Mouse (Mus musculus) urinary bladder, adult 18-20 months (tissue): ENCODE data around the gene Vmn2r8.
"Not testable (repeated sequence)": the region's sequence is repeated elsewhere in the genome, so short reads cannot be mapped to it uniquely, and the experiment has no call there.

Experiments
- DNase-seq, 2 experiments: peaks; one replicate each; pipeline ENCODE4 v3.0.0; 2022; ENCODE audit warnings: low spot score in 2 of 2, mixed read lengths in 2 of 2

The Vmn2r8 gene

GRCm38 (mm10) chr5:108808750-108809149 is at the start of gene Vmn2r8:
Gene Vmn2r8 (minus strand): TSS chr5:108808850.
- not testable (repeated sequence) for DNase-seq

- not testable (repeated sequence) for DNase-seq
Measured at GRCm38 (mm10) chr5:108852501-108852900, 43.9 kb upstream of the Vmn2r8 start, which contains the start of gene Vmn2r9. Gene Vmn2r9 (minus strand): TSS chr5:108852601.

- DNase-seq: no peak
Measured at GRCm38 (mm10) chr5:108849466-108849865, 40.8 kb upstream of the Vmn2r8 start.

GRCm38 (mm10) chr5:108836156-108836555 is 27.5 kb upstream of the Vmn2r8 start:
- peak in 1 of 2 experiments; percentile 4 for DNase-seq

- no peak for DNase-seq
Measured at GRCm38 (mm10) chr5:108823276-108823675, 14.6 kb upstream of the Vmn2r8 start.

GRCm38 (mm10) chr5:108803646-108804045 is 5.0 kb downstream of the Vmn2r8 start:
- no peak for DNase-seq

- not testable (repeated sequence) for DNase-seq
Measured at GRCm38 (mm10) chr5:108795263-108795662, 13.4 kb downstream of the Vmn2r8 start, which contains the start of gene Tmed11. Gene Tmed11 (minus strand): TSS chr5:108795363.

- peak in 1 of 2 experiments; percentile 7 for DNase-seq
Measured at GRCm38 (mm10) chr5:108790385-108790784, 18.3 kb downstream of the Vmn2r8 start.

GRCm38 (mm10) chr5:108774630-108775306 is 33.9 kb downstream of the Vmn2r8 start, which contains the start of gene Rnf212:
Gene Rnf212 (minus strand): TSS chr5:108774982.
- no peak for DNase-seq

GRCm38 (mm10) chr5:108760002-108760401 is 48.6 kb downstream of the Vmn2r8 start:
- no peak for DNase-seq

- DNase-seq: peak; percentile 2 to 9
Measured at GRCm38 (mm10) chr5:108758396-108758795, 50.3 kb downstream of the Vmn2r8 start.

GRCm38 (mm10) chr5:108751258-108751657 is 57.4 kb downstream of the Vmn2r8 start:
- not testable (repeated sequence) for DNase-seq

- no peak for DNase-seq
Measured at GRCm38 (mm10) chr5:108750328-108751210, 58.1 kb downstream of the Vmn2r8 start.

GRCm38 (mm10) chr5:108744629-108745028 is 64.0 kb downstream of the Vmn2r8 start:
- DNase-seq: no peak

GRCm38 (mm10) chr5:108743856-108744255 is 64.8 kb downstream of the Vmn2r8 start:
- no peak for DNase-seq

GRCm38 (mm10) chr5:108742596-108742995 is 66.1 kb downstream of the Vmn2r8 start:
- DNase-seq: no peak

GRCm38 (mm10) chr5:108741844-108742243 is 66.8 kb downstream of the Vmn2r8 start:
- no peak for DNase-seq
